Mouse (Mus musculus) forebrain, embryonic 10.5 days (tissue): Measurements from ENCODE around the gene A030005L19Rik. TPM values are rescaled to one million over a fixed set of nuclear protein-coding genes. Genes with fewer than 3 reads are reported as not detected.
"Not testable (repeated sequence)": the region's sequence is repeated elsewhere in the genome, so short reads cannot be mapped to it uniquely, and the experiment has no call there.

Experiments used
- DNase-seq: peaks from one replicate; pipeline ENCODE4 v3.0.0-alpha.2; 2017; ENCODE audit warnings: low spot score; ENCODE audit errors: extremely low spot score
- H3K27ac ChIP-seq: fragments of 300-500 bp; sonication (generic); 2 replicates; pipeline ENCODE4 v1.5.1; 2016; ENCODE audit warnings: mild to moderate bottlenecking
- H3K27me3 ChIP-seq: fragments of 300-500 bp; sonication (generic); 2 replicates; pipeline ENCODE4 v1.6.1; 2016; ENCODE audit warnings: mild to moderate bottlenecking; ENCODE audit not compliant: poor library complexity, severe bottlenecking
- H3K36me3 ChIP-seq: fragments of 300-500 bp; sonication (generic); replicated peaks from 2 replicates; pipeline ENCODE4 v1.6.1; 2016; ENCODE audit warnings: mild to moderate bottlenecking, moderate library complexity
- H3K4me1 ChIP-seq: fragments of 300-500 bp; sonication (generic); 2 replicates; pipeline ENCODE4 v1.6.1; 2016
- H3K4me3 ChIP-seq: fragments of 300-500 bp; sonication (generic); 2 replicates; pipeline ENCODE4 v1.5.1; 2016; ENCODE audit warnings: mild to moderate bottlenecking, moderate library complexity
- H3K9me3 ChIP-seq: fragments of 300-500 bp; sonication (generic); 2 replicates; pipeline ENCODE4 v1.6.1; 2016; ENCODE audit warnings: mild to moderate bottlenecking, moderate library complexity
- WGBS: fragments of 180-500 bp; shearing (Covaris S2); methylation state at CpG from one replicate; pipeline ENCODE4 v1.1.7; 2016; 5-methylcytosine and 5-hydroxymethylcytosine counted together
- polyA plus RNA-seq: library from polyadenylated mRNA; unstranded; fragments of >200 nt; fragmentation: Nextera tagmentation; extraction: Ambion mirVana; gene quantifications from 2 replicates; pipeline ENCODE4 v1.2.1, GENCODE M21; 2016

A030005L19Rik gene
- polyA plus RNA-seq = not detected in 2 replicates

- Histone ChIP-seq H3K4me3 (no peak within 1 kb of the TSS), H3K4me1 (peaks cover 5% of the 10 kb centered on the region; the same call in 1 of the 2 replicates), H3K27ac (no peak within 1 kb of the TSS), H3K27me3 (no peaks in the 10 kb centered on the region), H3K9me3 (no peaks in the 10 kb centered on the region), H3K36me3 (0 out of 2 replicates have a peak, but pooled peaks cover 3% of the 10 kb centered on the region)
- no peak for DNase-seq
- WGBS = 96% methylated on average over 3 of the region's 3 CpGs
Measured at GRCm38 (mm10) chr1:82913025-82913424, at the start of gene A030005L19Rik. A030005L19Rik (plus strand) TSS chr1:82913325.

GRCm38 (mm10) chr1:82870202-82870601 is 42.9 kb upstream of the A030005L19Rik start:
- WGBS = 86% methylated on average over 3 of the region's 3 CpGs
- Histone ChIP-seq H3K27me3 (no peaks in the 10 kb centered on the region), H3K27ac (no peak overlapping the region)

GRCm38 (mm10) chr1:82879172-82879571 is 34.0 kb upstream of the A030005L19Rik start:
- H3K27me3 ChIP-seq = no peaks in the 10 kb centered on the region
- DNase-seq = no peak
- no peaks in the 10 kb centered on the region for H3K4me1 ChIP-seq
- H3K9me3 ChIP-seq = no peaks in the 10 kb centered on the region
- H3K27ac ChIP-seq = no peak overlapping the region
- WGBS = 85% methylated on average over 2 of the region's 2 CpGs
- H3K36me3 ChIP-seq = peaks cover 74% of the 10 kb centered on the region
- H3K4me3 ChIP-seq = no peak overlapping the region

More at GRCm38 (mm10) chr1:82870202-82870601, 42.9 kb upstream of the A030005L19Rik start:
- Histone ChIP-seq H3K4me1 (no peaks in the 10 kb centered on the region), H3K4me3 (no peak overlapping the region), H3K9me3 (no peaks in the 10 kb centered on the region), H3K36me3 (peaks cover 56% of the 10 kb centered on the region)
- DNase-seq = no peak

GRCm38 (mm10) chr1:82880196-82880595 is 32.9 kb upstream of the A030005L19Rik start:
- no peak overlapping the region for H3K27ac ChIP-seq
- peaks cover 79% of the 10 kb centered on the region for H3K36me3 ChIP-seq
- WGBS = 80% methylated on average over 8 of the region's 8 CpGs
- H3K4me1 ChIP-seq = no peaks in the 10 kb centered on the region
- H3K4me3 ChIP-seq = no peak overlapping the region
- H3K9me3 ChIP-seq = no peaks in the 10 kb centered on the region
- no peak for DNase-seq
- H3K27me3 ChIP-seq = no peaks in the 10 kb centered on the region

- 96% methylated on average over 7 of the region's 7 CpGs for WGBS
- no peak overlapping the region for H3K27ac ChIP-seq
- no peaks in the 10 kb centered on the region for H3K27me3 ChIP-seq
- no peak overlapping the region for H3K4me3 ChIP-seq
- H3K4me1 ChIP-seq = no peaks in the 10 kb centered on the region
- H3K9me3 ChIP-seq = no peaks in the 10 kb centered on the region
- peaks cover 75% of the 10 kb centered on the region for H3K36me3 ChIP-seq
- no peak for DNase-seq
Measured at GRCm38 (mm10) chr1:82893269-82893668, 19.9 kb upstream of the A030005L19Rik start.

GRCm38 (mm10) chr1:82900567-82900966 is 12.6 kb upstream of the A030005L19Rik start:
- Histone ChIP-seq H3K36me3 (peaks cover 63% of the 10 kb centered on the region), H3K9me3 (no peaks in the 10 kb centered on the region), H3K4me1 (no peaks in the 10 kb centered on the region; the same call in 1 of the 2 replicates), H3K27ac (no peak overlapping the region), H3K4me3 (no peak overlapping the region), H3K27me3 (no peaks in the 10 kb centered on the region)
- no peak for DNase-seq
- WGBS = 94% methylated on average over 1 of the region's 1 CpGs

GRCm38 (mm10) chr1:82901201-82901600 is 11.9 kb upstream of the A030005L19Rik start:
- 93% methylated on average over 3 of the region's 3 CpGs for WGBS
- DNase-seq = no peak
- Histone ChIP-seq H3K9me3 (no peaks in the 10 kb centered on the region), H3K36me3 (peaks cover 59% of the 10 kb centered on the region), H3K4me1 (no peaks in the 10 kb centered on the region; the same call in 1 of the 2 replicates), H3K27ac (no peak overlapping the region), H3K4me3 (no peak overlapping the region), H3K27me3 (no peaks in the 10 kb centered on the region)

GRCm38 (mm10) chr1:82905886-82906285 is 7.2 kb upstream of the A030005L19Rik start:
- no peak for DNase-seq
- Histone ChIP-seq H3K4me1 (no peaks in the 10 kb centered on the region; the same call in 1 of the 2 replicates), H3K4me3 (no peak overlapping the region), H3K9me3 (no peaks in the 10 kb centered on the region), H3K27me3 (no peaks in the 10 kb centered on the region), H3K27ac (no peak overlapping the region), H3K36me3 (peaks cover 31% of the 10 kb centered on the region)
- WGBS = 85% methylated on average over 3 of the region's 3 CpGs

GRCm38 (mm10) chr1:82913434-82913833 is 309 bp downstream of the A030005L19Rik start:
- not testable (repeated sequence) for H3K27ac ChIP-seq, H3K9me3 ChIP-seq, DNase-seq, H3K4me1 ChIP-seq, H3K36me3 ChIP-seq, H3K4me3 ChIP-seq, H3K27me3 ChIP-seq
- 92% methylated on average over 5 of the region's 5 CpGs for whole genome bisulfite sequencing

GRCm38 (mm10) chr1:82924650-82925049 is 11.5 kb downstream of the A030005L19Rik start, which contains the start of gene A030014E15Rik:
A030014E15Rik (plus strand) TSS chr1:82924917.
- peaks cover 5% of the 10 kb centered on the region; the same call in 1 of the 2 replicates for H3K9me3 ChIP-seq
- H3K27me3 ChIP-seq = no peaks in the 10 kb centered on the region
- H3K4me1 ChIP-seq = peaks cover under 1% of the 10 kb centered on the region; the same call in 1 of the 2 replicates
- no peak within 1 kb of the TSS for H3K27ac ChIP-seq
- no peak for DNase-seq
- H3K36me3 ChIP-seq = no peaks in the 10 kb centered on the region
- no peak within 1 kb of the TSS for H3K4me3 ChIP-seq
- 84% methylated on average over 3 of the region's 6 CpGs for WGBS

GRCm38 (mm10) chr1:82930558-82930957 is 17.4 kb downstream of the A030005L19Rik start:
- not testable (repeated sequence) for H3K27ac ChIP-seq, H3K27me3 ChIP-seq, DNase-seq, H3K4me3 ChIP-seq, H3K4me1 ChIP-seq, H3K36me3 ChIP-seq
- WGBS = 88% methylated on average over 3 of the region's 3 CpGs
- peaks cover 14% of the 10 kb centered on the region; the same call in 1 of the 2 replicates for H3K9me3 ChIP-seq

- peaks cover 14% of the 10 kb centered on the region; the same call in 1 of the 2 replicates for H3K9me3 ChIP-seq
- not testable (repeated sequence) for H3K4me1 ChIP-seq, H3K4me3 ChIP-seq, DNase-seq, H3K36me3 ChIP-seq, H3K27ac ChIP-seq, H3K27me3 ChIP-seq
- no CpG with 5 or more reads among the region's 6 CpGs for WGBS
Measured at GRCm38 (mm10) chr1:82931326-82931725, 18.2 kb downstream of the A030005L19Rik start, which contains the start of gene Gm6217. Gm6217 (minus strand) TSS chr1:82931399.

- Histone ChIP-seq H3K4me3 (no peak overlapping the region), H3K27ac (no peak overlapping the region), H3K36me3 (no peaks in the 10 kb centered on the region), H3K4me1 (no peaks in the 10 kb centered on the region), H3K9me3 (peaks cover 28% of the 10 kb centered on the region), H3K27me3 (no peaks in the 10 kb centered on the region)
- 92% methylated on average over 5 of the region's 5 CpGs for WGBS
- no peak for DNase-seq
Measured at GRCm38 (mm10) chr1:82938666-82939065, 25.5 kb downstream of the A030005L19Rik start.
